Mouse (Mus musculus) liver, postnatal 0 days (tissue): ENCODE data around the gene Ndufs7. TPM values are rescaled to one million over a fixed set of nuclear protein-coding genes. Genes with fewer than 3 reads are reported as not detected.

Experiments
- ATAC-seq: fragments of 200-750 bp; cut with Nextera tagmentation; 2 replicates; pipeline ENCODE4 v1.8.0; 2017; ENCODE audit warnings: mild to moderate bottlenecking, moderate library complexity
- DNase-seq: peaks from one replicate; pipeline ENCODE4 v3.0.0-alpha.2; 2016
- H3K27ac ChIP-seq: fragments of 300-500 bp; sonication (generic); 2 replicates; pipeline ENCODE4 v1.5.1; 2014; ENCODE audit warnings: antibody characterized with exemption, moderate library complexity, mild to moderate bottlenecking, low read depth
- H3K27me3 ChIP-seq: fragments of 300-500 bp; sonication (generic); 2 replicates; pipeline ENCODE4 v1.6.1; 2014; ENCODE audit warnings: low read length, control low read depth, mixed read lengths; ENCODE audit not compliant: insufficient read depth
- H3K36me3 ChIP-seq: fragments of 300-500 bp; sonication (generic); replicated peaks from 2 replicates; pipeline ENCODE4 v1.6.1; 2014; ENCODE audit warnings: mild to moderate bottlenecking, control low read depth, low read length, moderate library complexity, mixed read lengths; ENCODE audit not compliant: insufficient read depth
- H3K4me1 ChIP-seq: fragments of 300-500 bp; sonication (generic); 2 replicates; pipeline ENCODE4 v1.6.1; 2014; ENCODE audit warnings: antibody characterized with exemption, mild to moderate bottlenecking, control low read depth; ENCODE audit not compliant: insufficient read depth
- H3K4me2 ChIP-seq: fragments of 300-500 bp; sonication (generic); 2 replicates; pipeline ENCODE4 v1.6.1; 2014; ENCODE audit warnings: low read depth, mild to moderate bottlenecking, low read length, moderate library complexity, mixed read lengths
- H3K4me3 ChIP-seq: fragments of 300-500 bp; sonication (generic); 2 replicates; pipeline ENCODE4 v1.5.1; 2014; ENCODE audit warnings: low read depth, low read length
- H3K9ac ChIP-seq: fragments of 300-500 bp; sonication (generic); replicated peaks from 2 replicates; pipeline ENCODE4 v1.6.1; 2014; ENCODE audit warnings: mild to moderate bottlenecking, moderate library complexity
- H3K9me3 ChIP-seq: fragments of 300-500 bp; sonication (generic); 2 replicates; pipeline ENCODE4 v1.6.1; 2016; ENCODE audit warnings: mild to moderate bottlenecking, control low read depth, low read length, mixed read lengths
- CTCF ChIP-seq: sonication (generic); IDR thresholded peaks from 2 replicates; pipeline ENCODE4 v1.5.1; 2016; ENCODE audit warnings: antibody characterized with exemption, low read depth
- EP300 ChIP-seq: IDR thresholded peaks from 2 replicates; pipeline ENCODE4 v1.6.1; 2016; ENCODE audit warnings: antibody characterized with exemption, low read depth, mild to moderate bottlenecking
- WGBS: fragments of 180-500 bp; shearing (Covaris S2); extraction: QIAGEN DNeasy Blood & Tissue Kit; methylation state at CpG from one replicate; pipeline ENCODE4 v1.1.7; 2014; ENCODE audit not compliant: insufficient replicate concordance; 5-methylcytosine and 5-hydroxymethylcytosine counted together
- polyA plus RNA-seq: library from polyadenylated mRNA; unstranded; fragments of >200 nt; fragmentation: Nextera tagmentation; extraction: Ambion mirVana; gene quantifications from 2 replicates; pipeline ENCODE4 v1.2.1, GENCODE M21; 2015

The Ndufs7 gene
- polyA plus RNA-seq, 1 experiment from 2014 or later: 321 TPM

- ATAC-seq (no peak), DNase-seq (no peak)
- H3K4me2 ChIP-seq: no peak overlapping the region
- no peak overlapping the region for H3K9ac ChIP-seq
- no peak overlapping the region for H3K4me3 ChIP-seq
- 54% methylated on average over 8 of the region's 8 CpGs for WGBS
- H3K27ac ChIP-seq: no peak overlapping the region
- H3K27me3 ChIP-seq: peaks cover 59% of the 10 kb centered on the region
- TF ChIP-seq EP300 (no peak), CTCF (no peak)
- H3K36me3 ChIP-seq: peaks cover 11% of the 10 kb centered on the region
- peaks cover 23% of the 10 kb centered on the region for H3K4me1 ChIP-seq
- no peaks in the 10 kb centered on the region for H3K9me3 ChIP-seq
Measured at GRCm38 (mm10) chr10:80297526-80298133, 48.7 kb downstream of the Ndufs7 start.

GRCm38 (mm10) chr10:80298571-80299281 lies 49.8 kb downstream of the Ndufs7 start:
- Histone ChIP-seq H3K27me3 (peaks cover 61% of the 10 kb centered on the region), H3K9me3 (no peaks in the 10 kb centered on the region), H3K9ac (no peak overlapping the region), H3K4me3 (no peak overlapping the region), H3K4me2 (no peak overlapping the region), H3K27ac (no peak overlapping the region), H3K4me1 (peaks cover 16% of the 10 kb centered on the region), H3K36me3 (peaks cover 11% of the 10 kb centered on the region)
- TF ChIP-seq EP300 (no peak), CTCF (no peak)
- no peak for DNase-seq
- 8% methylated on average over 26 of the region's 26 CpGs for WGBS
- no peak for ATAC-seq

GRCm38 (mm10) chr10:80299301-80299700 lies 50.4 kb downstream of the Ndufs7 start:
- TF ChIP-seq CTCF (no peak), EP300 (no peak)
- Histone ChIP-seq H3K9ac (no peak overlapping the region), H3K27me3 (peaks cover 65% of the 10 kb centered on the region), H3K36me3 (peaks cover 5% of the 10 kb centered on the region), H3K4me3 (no peak overlapping the region), H3K4me1 (peaks cover 16% of the 10 kb centered on the region), H3K4me2 (no peak overlapping the region), H3K9me3 (no peaks in the 10 kb centered on the region), H3K27ac (no peak overlapping the region)
- ATAC-seq (no peak), DNase-seq (no peak)
- WGBS: 16% methylated on average over 14 of the region's 15 CpGs

- H3K4me3 ChIP-seq: no peak overlapping the region
- H3K36me3 ChIP-seq: no peaks in the 10 kb centered on the region
- no peak overlapping the region for H3K4me2 ChIP-seq
- TF ChIP-seq EP300 (no peak), CTCF (no peak)
- WGBS: 50% methylated on average over 10 of the region's 10 CpGs
- H3K4me1 ChIP-seq: peaks cover 18% of the 10 kb centered on the region
- no peak overlapping the region for H3K9ac ChIP-seq
- no peak overlapping the region for H3K27ac ChIP-seq
- H3K9me3 ChIP-seq: no peaks in the 10 kb centered on the region
- no peak for ATAC-seq
- peaks cover 70% of the 10 kb centered on the region for H3K27me3 ChIP-seq
- no peak for DNase-seq
Measured at GRCm38 (mm10) chr10:80299824-80300223, 50.9 kb downstream of the Ndufs7 start.

GRCm38 (mm10) chr10:80300672-80301181 lies 51.8 kb downstream of the Ndufs7 start:
- WGBS: 37% methylated on average over 11 of the region's 11 CpGs
- Histone ChIP-seq H3K4me1 (peaks cover 15% of the 10 kb centered on the region), H3K9me3 (no peaks in the 10 kb centered on the region), H3K4me3 (no peak overlapping the region), H3K27ac (no peak overlapping the region), H3K9ac (no peak overlapping the region), H3K27me3 (peaks cover 79% of the 10 kb centered on the region), H3K4me2 (no peak overlapping the region), H3K36me3 (no peaks in the 10 kb centered on the region)
- ATAC-seq (no peak), DNase-seq (no peak)
- TF ChIP-seq EP300: no peak
- TF ChIP-seq CTCF: no peak

GRCm38 (mm10) chr10:80301256-80302081 lies 52.5 kb downstream of the Ndufs7 start:
- DNase-seq (no peak), ATAC-seq (no peak)
- H3K27ac ChIP-seq: no peak overlapping the region
- WGBS: 72% methylated on average over 10 of the region's 10 CpGs
- no peak overlapping the region for H3K9ac ChIP-seq
- H3K36me3 ChIP-seq: no peaks in the 10 kb centered on the region
- no peak overlapping the region for H3K4me2 ChIP-seq
- peaks cover 10% of the 10 kb centered on the region; the same call in 1 of the 2 replicates for H3K4me1 ChIP-seq
- H3K4me3 ChIP-seq: no peak overlapping the region
- no peaks in the 10 kb centered on the region for H3K9me3 ChIP-seq
- H3K27me3 ChIP-seq: peaks cover 83% of the 10 kb centered on the region
- TF ChIP-seq CTCF (no peak), EP300 (no peak)
